ENCODE assay signal across 7 mouse cellular contexts in genomic region chr11:60311025-60311854, GRCm38 (mm10). TPM values are rescaled to one million over a fixed set of nuclear protein-coding genes. Genes with fewer than 3 reads are reported as not detected.
DNase-seq lines count a peak whose midpoint lies in the region; ATAC-seq and TF ChIP-seq lines count a peak whose summit lies in the region.

No protein-coding gene starts in this region.

- peaks cover 17% of the 10 kb centered on the region for H3K4me1 ChIP-seq in forebrain, postnatal 0 days (ENCODE audit: insufficient read depth)
- H3K4me1 ChIP-seq in liver, embryonic 12.5 days: peaks cover 52% of the 10 kb centered on the region
- H3K4me1 ChIP-seq in neural tube, embryonic 14.5 days (ENCODE audit: control insufficient read depth, insufficient read depth, low read length): peaks cover 30% of the 10 kb centered on the region

- H3K9ac ChIP-seq in forebrain, postnatal 0 days: peak overlapping the region; percentile 49
- no peak overlapping the region for H3K9ac ChIP-seq in liver, embryonic 12.5 days
- H3K9ac ChIP-seq in neural tube, embryonic 14.5 days (replicated peaks; ENCODE audit: low read depth, low read length): peak overlapping the region; percentile 26

- H3K4me2 ChIP-seq in forebrain, postnatal 0 days (ENCODE audit: low read depth): peak overlapping the region; percentile 6; the same call in 1 of the 2 replicates
- H3K4me2 ChIP-seq in liver, embryonic 12.5 days: no peak overlapping the region
- peak overlapping the region; percentile 19; the same call in 1 of the 2 replicates for H3K4me2 ChIP-seq in neural tube, embryonic 14.5 days (ENCODE audit: low read depth, low read length)

- DNase-seq in cerebellum, adult 8-10 months: peak; percentile 81
- peak; percentile 93 for DNase-seq in forebrain, postnatal 0 days
- peak; percentile 68 to 83 for DNase-seq in heart, postnatal 14 days
- peak; percentile 82 to 88 for DNase-seq in kidney, postnatal 4 days

- H3K36me3 ChIP-seq in forebrain, postnatal 0 days (ENCODE audit: insufficient read depth): no peaks in the 10 kb centered on the region
- H3K36me3 ChIP-seq in liver, embryonic 12.5 days: peaks cover 4% of the 10 kb centered on the region; the same call in 1 of the 2 replicates
- H3K36me3 ChIP-seq in neural tube, embryonic 14.5 days (ENCODE audit: control insufficient read depth, insufficient read depth, low read length): no peaks in the 10 kb centered on the region

- 2% methylated on average over 8 of the region's 8 CpGs for WGBS in forebrain, postnatal 0 days
- WGBS in liver, embryonic 12.5 days (ENCODE audit: insufficient replicate concordance): 36% methylated on average over 8 of the region's 8 CpGs
- WGBS in neural tube, embryonic 14.5 days: under 1% methylated on average over 8 of the region's 8 CpGs

- peak; percentile 93 for ATAC-seq in forebrain, postnatal 0 days
- no peak; the same call in 1 of the 2 replicates for ATAC-seq in liver, embryonic 12.5 days
- peak; percentile 92 for ATAC-seq in neural tube, embryonic 14.5 days (ENCODE audit: low read depth)
- no peak for ATAC-seq in activated CD4-positive, CD25-positive, alpha-beta regulatory T cell, adult 4 months

- peak; percentile 33 for TF ChIP-seq CTCF in forebrain, postnatal 0 days (IDR thresholded peaks at IDR 0.05; ENCODE audit: low read depth)

- intact Hi-C loops in heart, postnatal 14 days (cut with DNase I): no loop called here

- peak overlapping the region; percentile 87 for H3K27ac ChIP-seq in forebrain, postnatal 0 days (ENCODE audit: low read depth, low read length)
- peak overlapping the region; percentile 69 for H3K27ac ChIP-seq in liver, embryonic 12.5 days
- peak overlapping the region; percentile 96 for H3K27ac ChIP-seq in neural tube, embryonic 14.5 days (ENCODE audit: low read depth, low read length)

- H3K4me3 ChIP-seq in forebrain, postnatal 0 days (ENCODE audit: low read depth, low read length): no peak overlapping the region
- no peak overlapping the region for H3K4me3 ChIP-seq in liver, embryonic 12.5 days
- H3K4me3 ChIP-seq in neural tube, embryonic 14.5 days (ENCODE audit: low read depth, low read length): no peak overlapping the region

- no peaks in the 10 kb centered on the region for H3K27me3 ChIP-seq in forebrain, postnatal 0 days (ENCODE audit: insufficient read depth, low read length)
- no peaks in the 10 kb centered on the region for H3K27me3 ChIP-seq in liver, embryonic 12.5 days (replicated peaks)
- no peaks in the 10 kb centered on the region for H3K27me3 ChIP-seq in neural tube, embryonic 14.5 days (ENCODE audit: control insufficient read depth, insufficient read depth, low read length)

- no peaks in the 10 kb centered on the region for H3K9me3 ChIP-seq in forebrain, postnatal 0 days (ENCODE audit: low read length)
- 0 out of 2 replicates have a peak, but pooled peaks cover 4% of the 10 kb centered on the region for H3K9me3 ChIP-seq in liver, embryonic 12.5 days (replicated peaks)
- no peaks in the 10 kb centered on the region for H3K9me3 ChIP-seq in neural tube, embryonic 14.5 days (ENCODE audit: control insufficient read depth, low read length)

RNA-seq across cellular contexts. Expression of gene Tom1l2, which starts 41.5 kb away (rescaled TPM):
- 72.0 and 80.8 TPM in 2 replicates for total RNA-seq in forebrain, postnatal 0 days (2014; rRNA removed)
- polyA plus RNA-seq in forebrain, postnatal 0 days (2015; fragmentation: Nextera tagmentation; extraction: Ambion mirVana): 37.2 and 44.3 TPM in 2 replicates
- total RNA-seq in heart, postnatal 14 days (2021): 10 to 100 TPM; 93.3 to 93.7 TPM
- 8.7 and 9.6 TPM in 2 replicates for polyA plus RNA-seq in liver, embryonic 12.5 days (2016; fragmentation: Nextera tagmentation; extraction: Ambion mirVana)
- polyA plus RNA-seq in neural tube, embryonic 14.5 days (2014; fragmentation: Nextera tagmentation; extraction: Ambion mirVana): 47.8 and 50.9 TPM in 2 replicates
- 10 to 100 TPM; 15.2 to 20.8 TPM for polyA plus RNA-seq in activated CD4-positive, CD25-positive, alpha-beta regulatory T cell, adult 4 months (2017; shearing (Covaris generic))

RNA-seq across cellular contexts. Expression of gene Drc3, which starts 41.9 kb away (rescaled TPM):
- 13.0 and 15.5 TPM in 2 replicates for total RNA-seq in forebrain, postnatal 0 days (2014; rRNA removed)
- polyA plus RNA-seq in forebrain, postnatal 0 days (2015; fragmentation: Nextera tagmentation; extraction: Ambion mirVana): 6.9 and 10.0 TPM in 2 replicates
- total RNA-seq in heart, postnatal 14 days (2021): 1 to 10 TPM; 2.0 to 3.2 TPM
- 0.49 and 0.53 TPM in 2 replicates for polyA plus RNA-seq in liver, embryonic 12.5 days (2016; fragmentation: Nextera tagmentation; extraction: Ambion mirVana)
- polyA plus RNA-seq in neural tube, embryonic 14.5 days (2014; fragmentation: Nextera tagmentation; extraction: Ambion mirVana): 5.2 TPM in 2 replicates
- polyA plus RNA-seq in activated CD4-positive, CD25-positive, alpha-beta regulatory T cell, adult 4 months (2017; shearing (Covaris generic)): under 1 TPM; 0.22 to 0.34 TPM

Comparison
In these comparisons a context has a peak if more than half of its experiments do, and no peak if none do; other contexts are left out.
1. ATAC-seq: peak in forebrain, postnatal 0 days (single experiment) and neural tube, embryonic 14.5 days (single experiment); none in liver, embryonic 12.5 days (single experiment) and activated CD4-positive, CD25-positive, alpha-beta regulatory T cell, adult 4 months (single experiment).
2. Peak in every context shown above with its lines, with median percentiles within 50 percentile points of each other: DNase-seq and H3K27ac ChIP-seq.